Mouse (Mus musculus): ENCODE measurements around the gene Hspa12b.
A peak's percentile ranks its signal among the peaks of the same experiment; 100 is the strongest.

Hspa12b gene

DNA sequence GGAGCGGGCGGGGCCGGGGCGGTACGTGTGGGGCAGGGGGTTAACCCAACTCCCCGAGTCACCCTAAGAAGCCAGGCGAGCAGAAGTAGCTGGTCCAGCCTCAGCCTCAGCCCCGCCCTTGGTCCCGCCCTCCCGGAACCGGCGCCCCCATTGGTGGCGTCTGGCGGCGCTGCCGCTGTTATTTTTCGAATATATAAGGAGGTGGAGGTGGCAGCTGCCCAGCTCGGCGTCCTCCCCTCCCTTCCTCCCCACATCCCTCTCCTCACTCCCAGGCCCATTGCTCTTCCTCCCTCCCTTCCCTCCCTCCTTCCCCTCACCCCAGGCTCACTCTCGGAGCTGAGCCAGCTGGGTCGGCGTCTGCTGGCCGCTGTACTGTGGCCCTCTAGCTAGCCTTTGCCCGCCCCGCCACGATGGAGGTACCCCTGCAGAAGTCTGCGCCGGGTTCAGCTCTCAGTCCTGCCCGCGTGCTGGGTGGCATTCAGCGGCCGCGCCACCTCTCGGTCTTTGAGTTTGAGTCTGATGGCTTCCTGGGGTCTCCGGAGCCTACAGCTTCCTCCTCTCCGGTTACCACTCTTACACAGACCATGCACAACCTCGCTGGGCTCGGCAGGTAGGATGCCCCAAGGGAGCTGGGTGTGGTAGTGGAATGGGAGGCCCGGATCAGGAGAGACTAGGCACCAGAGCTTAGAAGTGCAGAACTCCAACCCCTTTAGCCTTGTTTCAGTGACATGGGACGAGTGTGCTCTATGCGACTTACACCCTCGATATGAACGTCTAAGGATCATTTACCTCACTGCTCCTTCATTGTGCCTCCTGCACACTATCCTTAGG lies 59.9 kb downstream of the Hspa12b start, which contains the start of the genes Cdc25b and Spef1:
Cdc25b (plus strand) TSS at position 179 of the 831 bp plus-strand sequence.
Spef1 (minus strand) TSS at position 512 of the 831 bp plus-strand sequence.
- peak; percentile 91 to 92 for DNase-seq

DNA sequence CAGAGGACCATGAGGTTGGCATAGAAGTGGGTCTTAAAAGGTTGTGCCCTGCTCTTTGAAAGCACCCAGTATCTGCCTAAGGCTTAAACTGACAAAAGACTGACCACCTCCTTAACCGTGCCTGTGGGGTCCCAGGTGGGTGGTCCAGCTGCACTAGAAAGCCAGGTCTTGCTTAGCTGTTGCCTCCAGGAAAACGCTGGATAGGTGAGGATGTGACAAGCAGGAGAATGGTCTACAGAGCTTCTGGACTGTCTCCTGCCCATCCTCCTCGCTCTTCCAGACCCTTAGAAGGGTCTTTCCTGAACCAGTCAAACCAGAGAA lies 60.5 kb downstream of the Hspa12b start:
- no peak for DNase-seq

DNA sequence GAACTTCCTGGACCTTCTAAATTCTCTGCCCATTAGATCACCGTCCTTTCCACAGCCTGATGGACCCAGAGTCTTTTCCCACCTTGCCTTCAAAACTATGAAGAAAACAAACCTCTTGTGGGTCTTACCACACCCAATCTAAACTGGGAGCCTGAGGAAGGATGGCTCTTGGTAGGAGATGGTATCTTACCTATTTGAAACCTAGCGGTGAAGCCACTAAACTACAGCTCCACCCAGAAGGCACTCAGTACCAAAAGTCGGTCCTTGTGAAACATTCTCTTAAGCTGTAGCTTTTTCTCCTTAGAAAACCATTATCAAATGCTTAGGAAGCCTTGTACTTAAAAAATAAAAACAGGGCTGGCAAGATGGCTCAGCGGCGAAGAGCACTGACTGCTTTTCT lies 61.2 kb downstream of the Hspa12b start:
- DNase-seq = no peak

DNA sequence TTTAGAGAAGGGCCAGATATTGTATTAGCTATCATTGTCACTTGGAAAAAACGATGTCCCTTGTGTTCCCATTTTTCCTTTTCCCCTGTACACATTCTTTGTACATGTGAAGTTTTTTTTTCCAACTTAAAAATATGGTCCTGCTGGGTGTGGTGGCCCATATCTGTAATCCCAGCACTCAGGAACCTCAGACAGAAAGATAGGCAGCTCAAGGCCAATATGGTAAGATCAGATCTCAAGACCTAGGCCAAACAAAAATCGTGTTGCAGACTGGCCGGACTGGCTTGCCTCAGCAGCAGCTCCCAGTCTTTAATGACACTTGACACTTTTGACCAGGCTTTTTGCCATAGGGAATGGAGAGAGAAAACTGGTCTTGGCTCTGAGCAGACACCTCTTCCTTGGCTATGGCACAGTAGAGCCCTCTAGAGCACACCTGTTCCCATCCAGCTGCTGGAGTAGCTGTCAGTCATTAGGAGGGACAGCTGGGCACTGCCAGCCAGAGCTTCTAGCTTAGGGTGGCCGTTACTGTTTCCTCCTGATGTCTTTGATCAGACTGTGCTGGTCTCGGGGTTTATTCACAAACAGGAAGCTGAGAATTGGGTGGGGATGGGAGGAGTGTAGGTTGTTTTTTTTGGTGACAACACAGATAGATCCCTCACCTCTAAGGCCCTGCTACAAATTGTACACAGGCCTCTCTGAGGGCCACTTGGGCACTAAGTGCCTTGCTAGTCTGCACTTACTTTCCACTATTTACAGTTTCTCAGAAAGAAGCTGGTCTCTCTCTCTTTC lies 62.6 kb downstream of the Hspa12b start:
- peak in 1 of 2 experiments; percentile 34 for DNase-seq

DNA sequence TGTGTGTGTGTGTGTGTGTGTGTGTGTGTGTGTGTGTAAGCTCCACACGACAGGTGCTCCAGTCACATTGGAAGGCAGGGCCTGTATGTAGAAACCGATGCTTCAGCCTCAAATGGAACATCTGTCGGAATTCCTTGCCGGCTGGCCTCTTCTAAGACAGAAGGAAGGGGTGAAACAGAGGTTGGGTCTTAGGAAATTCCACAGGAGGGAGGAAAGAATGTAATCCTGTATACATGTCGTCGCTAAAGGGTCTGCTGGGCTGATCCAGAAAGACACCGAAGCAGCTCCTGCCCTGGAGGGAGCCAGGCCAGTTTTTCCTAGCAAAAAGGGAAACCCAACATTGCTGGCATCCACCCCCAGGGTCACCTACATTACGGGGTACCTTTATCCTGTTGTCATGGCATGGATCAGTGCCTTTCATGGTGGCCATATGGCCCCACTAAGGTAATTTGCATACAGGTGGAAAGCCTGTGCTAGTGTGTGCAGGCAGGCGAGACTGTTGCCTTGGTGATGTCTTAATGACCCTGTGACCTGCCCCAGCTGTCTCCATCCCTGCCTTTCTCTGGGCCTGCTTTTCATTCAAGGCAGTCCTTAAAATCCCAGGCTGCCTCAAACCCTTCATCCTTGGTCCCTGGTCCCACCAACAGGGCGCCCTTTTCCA lies 63.4 kb downstream of the Hspa12b start:
- no peak for DNase-seq

DNA sequence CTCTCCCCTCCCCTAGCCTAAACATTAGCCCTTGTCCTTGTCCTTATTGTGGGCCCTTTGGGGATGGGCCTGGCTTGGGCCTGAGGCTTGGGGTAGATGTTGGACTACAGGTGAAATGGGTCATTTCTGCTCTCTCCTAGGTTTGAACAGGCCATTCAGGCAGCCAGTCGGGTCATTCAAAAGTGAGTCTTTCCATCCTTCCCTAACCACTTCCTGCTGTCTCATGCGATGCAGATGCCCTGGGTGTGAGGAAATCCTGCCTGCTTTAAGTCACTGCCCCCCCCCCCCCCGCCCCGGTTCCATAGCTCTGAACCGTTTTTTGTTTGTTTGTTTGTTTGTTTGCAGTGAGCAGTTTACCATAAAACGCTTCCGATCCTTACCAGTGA lies 63.9 kb downstream of the Hspa12b start:
- DNase-seq = no peak

Data from lung, postnatal 4 days (tissue).